Mouse (Mus musculus) lung, adult 10 weeks (tissue): Measurements from ENCODE around the gene Lilra5. TPM values are rescaled to one million over a fixed set of nuclear protein-coding genes. Genes with fewer than 3 reads are reported as not detected.

Experiments used
- polyA plus RNA-seq: library from polyadenylated mRNA; stranded (reverse); fragments of 350-450 nt; fragmentation: Illumina TruSeq; extraction: RNeasy Lipid Tissue Mini Kit (QIAGEN cat#74804); gene quantifications from one replicate; pipeline ENCODE4 v1.2.3, GENCODE M21; 2014; ENCODE audit warnings: low read depth, low replicate concordance; ENCODE audit not compliant: insufficient read depth

Lilra5 gene
- polyA plus RNA-seq = 5.9 TPM

DNA sequence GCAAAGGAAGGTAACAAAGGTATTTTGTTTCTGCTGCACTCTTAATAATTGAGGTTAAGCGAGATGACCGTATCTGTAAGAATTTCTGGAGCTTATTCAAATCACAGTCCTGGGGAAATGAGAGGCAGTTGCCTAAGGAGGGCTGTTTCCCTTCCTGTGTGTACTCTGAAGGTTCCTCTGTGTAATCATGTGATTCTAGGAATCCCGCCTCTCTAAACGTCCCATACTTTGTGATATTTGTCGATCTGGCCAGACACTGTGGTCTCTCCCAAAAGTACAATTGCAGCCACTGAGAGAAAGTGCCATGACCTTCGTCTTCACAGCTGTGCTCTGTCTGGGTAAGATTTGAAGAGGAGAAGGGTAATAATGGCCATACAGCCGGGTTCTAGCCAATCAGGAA, at the start of gene Lilra5:
Gene Lilra5 (plus strand): TSS at position 301 of the 400 bp plus-strand sequence.

Other genes starting within 250 kb of the Lilra5 start
- 7.5 TPM for gene Lair1, start 174.6 kb upstream of the Lilra5 start, polyA plus RNA-seq
- 0.35 TPM for gene Ttyh1, start 118.3 kb upstream of the Lilra5 start, polyA plus RNA-seq
- gene Leng8, start 100.7 kb upstream of the Lilra5 start, polyA plus RNA-seq = 31.4 TPM
- gene Leng9, start 87.4 kb upstream of the Lilra5 start, polyA plus RNA-seq = 4.4 TPM
- 15.0 TPM for gene Cdc42ep5, start 72.9 kb upstream of the Lilra5 start, polyA plus RNA-seq
- gene Ncr1, start 100.0 kb downstream of the Lilra5 start, polyA plus RNA-seq = 4.6 TPM
- 0.15 TPM for gene Gp6, start 160.0 kb downstream of the Lilra5 start, polyA plus RNA-seq
- 5.5 TPM for gene Rdh13, start 207.9 kb downstream of the Lilra5 start, polyA plus RNA-seq
- 16.4 TPM for gene Eps8l1, start 222.9 kb downstream of the Lilra5 start, polyA plus RNA-seq